Mouse (Mus musculus): Measurements from ENCODE around the gene Ccdc142. TPM values are rescaled to one million over a fixed set of nuclear protein-coding genes. Genes with fewer than 3 reads are reported as not detected.
A peak's percentile ranks its signal among the peaks of the same experiment; 100 is the strongest.

Gene Ccdc142
- total and polyA plus RNA-seq, 3 experiments: 3.4 to 6.3 (median 4.4) TPM

DNA sequence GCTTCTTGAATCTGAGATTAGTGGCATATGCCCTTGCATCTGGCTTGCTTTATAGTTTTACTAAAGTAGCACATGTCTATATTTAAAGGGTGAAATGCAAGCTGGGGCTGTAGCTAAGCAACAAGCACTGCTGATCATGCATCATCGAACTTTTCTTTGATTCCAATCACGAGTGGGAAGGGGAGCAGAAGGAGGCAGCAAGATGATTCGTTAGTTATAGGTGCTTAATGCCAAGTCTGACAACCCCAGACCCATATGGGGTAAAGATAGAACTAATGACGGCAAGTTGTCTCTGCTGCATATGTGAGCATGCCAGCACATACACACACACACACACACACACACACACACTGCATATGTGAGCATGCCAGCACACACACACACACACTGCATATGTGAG, 2.8 kb downstream of the Ccdc142 start:
- Histone ChIP-seq H3K4me3 (ENCODE audit: low read depth, low read length) (no peak overlapping the region), H3K4me1 (ENCODE audit: insufficient read depth, low read depth, low read length) (peaks cover 53% of the 10 kb centered on the region), H3K36me3 (replicated peaks) (peaks cover 60% of the 10 kb centered on the region), H3K27me3 (ENCODE audit: insufficient read depth, low read length) (no peaks in the 10 kb centered on the region), H3K9me3 (replicated peaks) (no peaks in the 10 kb centered on the region)
- TF ChIP-seq POLR2AphosphoS5 (IDR thresholded peaks at IDR 0.05; ENCODE audit: insufficient replicate concordance, low read depth, low read length) (no peak), TAL1 (conservative IDR thresholded peaks at IDR 0.05; ENCODE audit: low read depth, low read length) (no peak), GATA2 (IDR thresholded peaks at IDR 0.05; ENCODE audit: borderline replicate concordance, low read depth, low read length) (no peak), CTCF (IDR thresholded peaks at IDR 0.05; ENCODE audit: low read depth, low read length) (no peak), GATA1 (IDR thresholded peaks at IDR 0.05; ENCODE audit: borderline replicate concordance, low read length) (no peak)
- DNase-seq (ENCODE audit: low spot score) (no peak), ATAC-seq (ENCODE audit: extremely low read depth, insufficient number of reproducible peaks, low FRiP score, poor library complexity, severe bottlenecking) (no peak)

GRCm38 (mm10) chr6:83107566-83108400, 6.4 kb downstream of the Ccdc142 start:
- Histone ChIP-seq H3K27me3 (ENCODE audit: insufficient read depth, low read length) (no peaks in the 10 kb centered on the region), H3K4me3 (ENCODE audit: low read depth, low read length) (peak overlapping the region; percentile 100; the same call in 1 of the 2 replicates), H3K9me3 (replicated peaks) (no peaks in the 10 kb centered on the region), H3K4me1 (ENCODE audit: insufficient read depth, low read depth, low read length) (peaks cover 55% of the 10 kb centered on the region), H3K36me3 (replicated peaks) (peaks cover 82% of the 10 kb centered on the region)
- DNase-seq (ENCODE audit: low spot score): peak; percentile 75
- TF ChIP-seq CTCF (IDR thresholded peaks at IDR 0.05; ENCODE audit: low read depth, low read length) (peak; percentile 92), GATA1 (IDR thresholded peaks at IDR 0.05; ENCODE audit: borderline replicate concordance, low read length) (no peak)
- peak; percentile 50; the same call in 1 of the 2 replicates for ATAC-seq (ENCODE audit: extremely low read depth, insufficient number of reproducible peaks, low FRiP score, poor library complexity, severe bottlenecking)

DNA sequence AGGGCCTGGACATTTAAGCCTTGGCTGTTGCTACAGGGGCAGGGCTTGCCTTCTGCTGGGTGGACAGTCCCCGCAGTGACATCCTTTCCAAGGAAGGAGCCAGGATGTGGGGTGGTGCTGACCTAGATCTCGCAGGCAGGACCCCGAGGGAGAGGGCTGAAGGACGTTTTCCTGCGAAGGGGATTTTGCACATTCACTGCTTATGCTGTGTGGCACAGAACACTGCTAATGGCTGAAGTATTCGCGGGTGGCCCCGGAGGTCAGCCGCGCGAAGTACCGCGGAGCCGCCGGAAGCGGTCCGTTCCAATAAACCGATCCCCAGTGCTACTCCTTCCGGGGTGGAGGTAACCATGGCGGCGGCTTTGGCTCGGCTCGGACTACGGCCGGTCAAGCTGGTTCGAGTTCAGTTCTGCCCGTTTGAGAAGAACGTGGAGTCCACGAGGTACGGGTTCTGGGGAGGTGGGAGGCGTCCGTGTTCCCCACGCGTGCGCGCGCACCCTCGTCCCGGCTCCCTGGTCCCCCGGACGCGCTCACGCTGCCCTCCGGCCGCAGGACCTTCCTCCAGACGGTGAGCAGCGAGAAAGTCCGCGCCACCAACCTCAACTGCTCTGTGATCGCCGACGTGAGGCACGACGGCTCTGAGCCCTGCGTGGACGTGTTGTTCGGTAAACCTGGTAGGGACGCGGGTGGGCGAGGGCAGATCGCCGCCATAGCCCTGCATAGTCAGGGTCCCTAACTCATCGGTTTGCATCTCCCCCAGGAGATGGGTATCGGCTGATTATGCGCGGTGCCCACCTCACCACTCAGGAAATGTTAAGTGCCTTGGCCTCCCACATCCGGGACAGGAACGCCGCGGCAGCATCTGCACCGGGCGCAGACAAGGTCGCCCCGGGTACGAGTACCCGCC, 7.6 kb downstream of the Ccdc142 start, which contains the start of gene Mrpl53:
Mrpl53 (plus strand) TSS at position 279 of the 907 bp plus-strand sequence.
- Histone ChIP-seq H3K9me3 (replicated peaks) (no peaks in the 10 kb centered on the region), H3K36me3 (replicated peaks) (peaks cover 81% of the 10 kb centered on the region), H3K27me3 (ENCODE audit: insufficient read depth, low read length) (no peaks in the 10 kb centered on the region), H3K4me1 (ENCODE audit: insufficient read depth, low read depth, low read length) (peaks cover 57% of the 10 kb centered on the region), H3K4me3 (ENCODE audit: low read depth, low read length) (peak within 1 kb of the TSS; percentile 100)
- ATAC-seq (ENCODE audit: extremely low read depth, insufficient number of reproducible peaks, low FRiP score, poor library complexity, severe bottlenecking): peak; percentile 71
- TF ChIP-seq POLR2AphosphoS5 (IDR thresholded peaks at IDR 0.05; ENCODE audit: insufficient replicate concordance, low read depth, low read length) (peak; percentile 51; the same call in 1 of the 2 replicates), GATA1 (IDR thresholded peaks at IDR 0.05; ENCODE audit: borderline replicate concordance, low read length) (no peak)
- DNase-seq (ENCODE audit: low spot score): peak; percentile 86

GRCm38 (mm10) chr6:83111510-83112136, 10.2 kb downstream of the Ccdc142 start:
- peaks cover 70% of the 10 kb centered on the region for H3K4me1 ChIP-seq (ENCODE audit: insufficient read depth, low read depth, low read length)
- peaks cover 66% of the 10 kb centered on the region for H3K36me3 ChIP-seq (replicated peaks)
- H3K27me3 ChIP-seq (ENCODE audit: insufficient read depth, low read length): no peaks in the 10 kb centered on the region
- no peak overlapping the region for H3K4me3 ChIP-seq (ENCODE audit: low read depth, low read length)
- ATAC-seq (ENCODE audit: extremely low read depth, insufficient number of reproducible peaks, low FRiP score, poor library complexity, severe bottlenecking) (no peak), DNase-seq (ENCODE audit: low spot score) (no peak)
- no peaks in the 10 kb centered on the region for H3K9me3 ChIP-seq (replicated peaks)
- TF ChIP-seq POLR2AphosphoS5 (IDR thresholded peaks at IDR 0.05; ENCODE audit: insufficient replicate concordance, low read depth, low read length): no peak
- no peak for TF ChIP-seq GATA1 (IDR thresholded peaks at IDR 0.05; ENCODE audit: borderline replicate concordance, low read length)
- TF ChIP-seq CTCF (IDR thresholded peaks at IDR 0.05; ENCODE audit: low read depth, low read length): no peak
- no peak for TF ChIP-seq TAL1 (conservative IDR thresholded peaks at IDR 0.05; ENCODE audit: low read depth, low read length)
- no peak for TF ChIP-seq GATA2 (IDR thresholded peaks at IDR 0.05; ENCODE audit: borderline replicate concordance, low read depth, low read length)

DNA sequence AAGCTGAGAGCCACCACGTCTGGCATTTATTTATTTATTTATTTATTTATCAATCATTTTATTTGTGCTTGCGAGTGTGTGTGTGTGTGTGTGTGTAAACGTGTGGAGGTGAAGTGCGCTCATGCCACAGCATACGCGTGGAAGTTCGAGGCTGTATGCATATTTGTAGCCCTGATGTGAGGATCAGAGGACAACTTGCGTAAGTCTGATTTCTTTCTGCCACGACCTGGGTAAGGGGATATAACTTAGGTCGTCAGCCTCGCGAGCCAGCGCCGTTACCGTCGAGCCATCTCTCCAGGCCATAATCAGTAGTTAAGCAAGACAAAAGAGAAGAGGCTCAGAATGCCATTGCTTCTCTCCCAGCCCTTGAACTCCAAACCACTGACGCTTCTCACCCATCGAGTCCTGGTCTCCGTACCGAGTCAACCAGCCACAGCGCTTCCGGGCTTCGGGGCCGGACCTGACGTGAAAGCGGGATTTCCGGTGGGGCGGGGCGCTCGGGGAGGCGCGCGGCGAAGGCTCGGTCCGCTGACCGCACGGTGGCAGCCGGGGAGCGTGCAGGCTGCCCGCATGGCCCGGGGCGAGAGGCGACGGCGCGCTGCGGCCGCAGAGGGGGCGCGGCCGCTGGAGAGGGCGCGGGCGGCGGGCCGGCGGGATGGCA, 13.7 kb downstream of the Ccdc142 start, which contains the start of gene Mogs:
Mogs (plus strand) TSS at position 486 of the 661 bp plus-strand sequence.
- Histone ChIP-seq H3K4me1 (ENCODE audit: insufficient read depth, low read depth, low read length) (peaks cover 82% of the 10 kb centered on the region), H3K27me3 (ENCODE audit: insufficient read depth, low read length) (no peaks in the 10 kb centered on the region), H3K4me3 (ENCODE audit: low read depth, low read length) (peak within 1 kb of the TSS; percentile 94), H3K9me3 (replicated peaks) (no peaks in the 10 kb centered on the region), H3K36me3 (replicated peaks) (peaks cover 75% of the 10 kb centered on the region)
- TF ChIP-seq GATA2 (IDR thresholded peaks at IDR 0.05; ENCODE audit: borderline replicate concordance, low read depth, low read length) (no peak), GATA1 (IDR thresholded peaks at IDR 0.05; ENCODE audit: borderline replicate concordance, low read length) (no peak), TAL1 (conservative IDR thresholded peaks at IDR 0.05; ENCODE audit: low read depth, low read length) (no peak), CTCF (IDR thresholded peaks at IDR 0.05; ENCODE audit: low read depth, low read length) (no peak), POLR2AphosphoS5 (IDR thresholded peaks at IDR 0.05; ENCODE audit: insufficient replicate concordance, low read depth, low read length) (no peak)
- peak; percentile 96 for DNase-seq (ENCODE audit: low spot score)
- peak; percentile 69 for ATAC-seq (ENCODE audit: extremely low read depth, insufficient number of reproducible peaks, low FRiP score, poor library complexity, severe bottlenecking)
